Mouse (Mus musculus) bone marrow macrophage, adult 2 months (primary cell): ENCODE measurements around the gene Prss48. TPM values are rescaled to one million over a fixed set of nuclear protein-coding genes. Genes with fewer than 3 reads are reported as not detected.

Experiments
- H3K27ac ChIP-seq: 2 replicates; pipeline ENCODE4 v1.5.1; 2012; ENCODE audit warnings: low read depth, low read length; ENCODE audit not compliant: insufficient read depth
- H3K4me1 ChIP-seq: 2 replicates; pipeline ENCODE4 v1.6.1; 2012; ENCODE audit warnings: low read length; ENCODE audit not compliant: control insufficient read depth, insufficient read depth
- H3K4me3 ChIP-seq: 2 replicates; pipeline ENCODE4 v1.5.1; 2012; ENCODE audit warnings: mild to moderate bottlenecking, low read length, moderate library complexity; ENCODE audit not compliant: insufficient read depth
- CTCF ChIP-seq: IDR thresholded peaks from 2 replicates; pipeline ENCODE4 v1.5.1; 2012; ENCODE audit warnings: low read depth, mild to moderate bottlenecking, low read length, moderate library complexity
- POLR2A ChIP-seq: IDR thresholded peaks from 2 replicates; pipeline ENCODE4 v1.6.1; 2012; ENCODE audit warnings: mild to moderate bottlenecking, low read depth, low read length, borderline replicate concordance
- polyA plus RNA-seq: library from polyadenylated mRNA; stranded (reverse); fragments of >200 nt; gene quantifications from 2 replicates; pipeline ENCODE4 v1.2.4, GENCODE M21; 2012; ENCODE audit not compliant: missing spikeins, insufficient read depth, insufficient read length

Gene Prss48
- polyA plus RNA-seq, 1 experiment: not detected

DNA sequence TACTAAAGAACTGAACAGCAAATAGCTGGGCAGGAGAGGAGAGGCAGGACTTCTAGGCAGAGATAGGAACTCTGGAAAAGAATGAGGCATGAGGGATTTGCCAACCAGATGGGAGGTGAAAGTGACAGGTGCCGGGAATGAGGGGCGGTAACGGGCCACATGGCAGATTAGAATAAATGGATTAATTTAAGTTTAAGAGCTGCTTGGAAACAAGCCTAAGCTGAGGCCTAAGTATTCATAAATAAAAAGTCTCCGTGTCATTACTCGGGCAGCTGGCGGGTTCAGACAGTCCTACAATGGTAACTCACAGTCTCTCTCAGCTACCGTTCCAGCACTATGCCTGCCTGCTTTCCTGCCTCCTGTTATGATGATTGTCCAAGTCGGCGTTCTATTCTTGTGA, 47.0 kb downstream of the Prss48 start:
- TF ChIP-seq POLR2A (no peak), CTCF (no peak)
- Histone ChIP-seq H3K4me3 (no peak overlapping the region), H3K27ac (no peak overlapping the region), H3K4me1 (no peaks in the 10 kb centered on the region)

DNA sequence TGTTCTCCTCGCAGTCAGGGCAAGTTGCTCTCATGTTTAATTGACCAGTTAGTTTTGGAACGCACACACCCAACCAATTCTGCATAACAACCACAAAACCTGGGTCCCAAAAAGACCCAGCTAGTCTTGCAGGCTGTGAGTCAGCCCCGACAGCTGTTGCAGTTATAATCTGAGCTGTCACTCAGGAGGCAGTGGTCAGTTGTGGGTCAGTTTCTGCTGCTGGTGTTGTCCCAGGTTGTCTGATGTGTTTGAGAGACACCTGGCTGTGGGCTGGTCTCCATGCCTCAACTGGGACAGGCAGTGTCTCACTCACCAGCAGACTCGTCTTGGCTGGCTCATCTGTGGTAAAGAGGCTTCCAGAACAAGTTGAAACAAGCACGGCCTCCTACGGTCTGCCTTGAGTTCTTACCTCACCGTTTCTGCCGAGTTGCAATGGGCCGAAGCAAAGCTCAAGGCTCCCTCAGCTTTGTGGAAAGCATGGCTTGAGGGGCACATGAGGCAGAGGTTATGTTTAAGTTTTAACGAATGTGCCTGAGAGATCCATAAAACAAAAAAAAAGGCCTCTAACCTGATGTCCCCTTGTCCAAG, 49.5 kb downstream of the Prss48 start:
- Histone ChIP-seq H3K4me1 (no peaks in the 10 kb centered on the region), H3K27ac (no peak overlapping the region), H3K4me3 (no peak overlapping the region)
- TF ChIP-seq CTCF (no peak), POLR2A (no peak)

DNA sequence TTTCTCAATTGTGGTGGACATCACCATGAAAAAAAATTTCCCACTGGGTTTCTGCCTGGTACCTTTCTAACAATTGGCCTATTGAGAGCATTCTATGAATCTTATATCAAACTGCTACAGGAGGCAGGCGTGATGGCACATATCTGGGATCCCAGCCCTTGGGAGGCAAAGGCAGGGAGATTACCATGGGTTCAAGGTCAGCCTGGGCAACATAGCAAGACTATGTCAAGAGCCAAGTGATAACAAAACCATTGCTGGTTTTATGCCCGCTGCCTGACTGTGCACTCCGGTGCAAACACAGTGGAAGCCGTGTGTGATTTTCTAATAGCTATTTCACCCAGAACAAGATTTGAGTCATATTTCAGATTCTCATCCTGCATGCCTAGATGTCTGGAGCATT, 51.4 kb downstream of the Prss48 start:
- Histone ChIP-seq H3K4me3 (no peak overlapping the region), H3K4me1 (no peaks in the 10 kb centered on the region), H3K27ac (no peak overlapping the region)
- TF ChIP-seq CTCF: no peak
- no peak for TF ChIP-seq POLR2A

Other genes with a start within 250 kb of the Prss48 start
- 0.19 TPM in 1 of 2 replicates, not detected in the other for gene Fam160a1, start 185.2 kb downstream of the Prss48 start, polyA plus RNA-seq
- not detected in 2 replicates for gene Glt28d2, start 115.0 kb downstream of the Prss48 start, polyA plus RNA-seq
- gene Gm37240, start 115.0 kb downstream of the Prss48 start, polyA plus RNA-seq: not detected in 2 replicates
- gene Sh3d19, start 31.4 kb downstream of the Prss48 start, polyA plus RNA-seq: 6.1 and 6.7 TPM in 2 replicates
- 1,248 and 1,390 TPM in 2 replicates for gene Rps3a1, start 140.2 kb upstream of the Prss48 start, polyA plus RNA-seq
- 5.8 and 7.2 TPM in 2 replicates for gene Lrba, start 222.2 kb upstream of the Prss48 start, polyA plus RNA-seq